Mouse (Mus musculus): ENCODE measurements around the gene Fthl17f.
"Not testable (repeated sequence)": the region's sequence is repeated elsewhere in the genome, so short reads cannot be mapped to it uniquely, and the experiment has no call there.

DNA sequence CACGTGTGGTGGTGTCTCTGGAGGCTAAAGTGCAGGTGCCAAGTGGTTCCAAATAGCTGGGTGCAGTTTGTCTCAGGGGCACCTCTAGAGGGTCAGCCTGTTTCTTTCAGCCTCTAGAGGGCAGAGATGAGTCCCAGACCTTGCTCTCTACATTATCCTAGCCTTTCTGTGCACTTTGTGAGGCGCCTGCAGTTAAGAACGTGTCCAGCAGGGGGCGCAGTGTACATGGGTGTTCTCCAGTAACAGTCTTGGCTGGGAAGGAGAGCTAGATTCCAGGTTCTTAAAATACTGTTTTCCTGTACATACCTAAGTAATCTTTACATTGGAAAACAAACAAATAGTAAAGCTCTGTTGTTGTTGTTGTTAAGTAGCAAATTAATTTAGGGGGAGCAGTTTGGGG is 21.2 kb upstream of the Fthl17f start:
- TF ChIP-seq CTCF (IDR thresholded peaks at IDR 0.05; ENCODE audit: borderline replicate concordance, insufficient read depth, low read depth, low read length); POLR2A (IDR thresholded peaks at IDR 0.05; ENCODE audit: borderline replicate concordance, insufficient read depth, low read length): not testable (repeated sequence)

Data from cerebellum, adult 2 months (tissue).